Mouse (Mus musculus) urinary bladder, postnatal 25 days (tissue): ENCODE measurements around the gene Micall1.
A peak's percentile ranks its signal among the peaks of the same experiment; 100 is the strongest.

Source experiments
- DNase-seq: peaks from one replicate; pipeline ENCODE4 v3.0.0; 2022; ENCODE audit warnings: low spot score

Micall1 gene

GRCm38 (mm10) chr15:79130782-79131181 lies 22.1 kb downstream of the Micall1 start:
- no peak for DNase-seq

GRCm38 (mm10) chr15:79131442-79131841 lies 22.7 kb downstream of the Micall1 start:
- peak; percentile 59 for DNase-seq

DNA sequence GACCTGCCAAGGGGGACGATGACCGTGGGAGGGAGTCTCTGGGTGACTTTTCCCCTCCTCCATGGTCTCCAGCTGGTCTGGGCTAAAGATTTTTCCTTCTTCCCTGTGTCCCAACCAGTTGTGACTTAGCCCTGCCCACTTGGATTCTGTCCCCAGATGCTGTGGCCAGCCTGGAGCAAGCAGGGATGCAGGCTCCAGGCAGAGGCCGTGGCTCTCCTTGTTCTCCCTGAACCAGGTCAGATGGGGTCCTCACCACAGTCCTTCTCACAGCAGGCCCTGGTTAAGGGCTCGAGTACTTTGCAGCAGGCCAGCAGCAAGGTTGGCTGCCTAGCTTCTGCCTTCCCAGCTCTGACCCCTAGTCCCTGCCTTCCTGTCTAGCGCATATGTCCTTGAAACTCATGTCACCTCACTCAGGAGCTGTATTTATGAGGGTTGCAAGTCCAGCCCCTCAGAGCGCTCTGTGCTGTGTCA lies 24.5 kb downstream of the Micall1 start:
- no peak for DNase-seq

DNA sequence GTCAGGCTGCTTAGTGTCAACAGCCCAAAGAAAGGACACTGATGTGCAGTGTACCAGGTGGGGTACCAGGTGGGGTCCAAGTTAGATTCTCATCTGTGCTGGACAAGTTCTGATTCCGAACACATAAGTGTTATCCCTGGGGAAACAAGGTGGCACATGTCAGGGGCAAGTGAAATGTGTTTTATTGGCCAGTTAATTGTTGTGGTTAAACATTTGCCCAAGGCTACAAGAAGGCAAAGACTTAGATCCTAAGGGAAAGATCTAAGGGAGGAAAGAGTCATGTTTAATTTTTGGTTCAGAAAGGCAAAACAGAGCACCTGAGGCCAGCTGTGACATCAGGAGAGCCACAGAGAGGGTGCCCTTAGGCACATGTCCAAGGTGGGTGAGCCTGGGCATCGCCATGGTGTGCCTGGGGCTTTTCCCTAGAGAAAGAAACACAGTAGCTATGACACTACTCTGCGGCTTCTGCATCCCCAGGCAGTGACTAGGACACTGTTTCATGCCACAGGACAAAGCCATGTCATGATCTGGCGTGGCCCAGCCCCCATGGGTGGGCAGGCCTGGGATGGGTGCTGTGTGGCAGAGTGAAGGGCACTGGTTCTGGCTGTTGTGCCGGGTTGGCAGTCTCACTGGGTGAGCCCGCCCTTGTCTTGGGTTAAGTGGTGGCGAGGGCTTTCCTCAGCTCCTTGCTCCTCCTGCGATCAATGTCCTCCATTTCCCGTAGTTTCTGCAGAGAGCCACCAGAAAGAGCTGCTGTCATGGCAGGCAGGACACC lies 26.0 kb downstream of the Micall1 start:
- no peak for DNase-seq

DNA sequence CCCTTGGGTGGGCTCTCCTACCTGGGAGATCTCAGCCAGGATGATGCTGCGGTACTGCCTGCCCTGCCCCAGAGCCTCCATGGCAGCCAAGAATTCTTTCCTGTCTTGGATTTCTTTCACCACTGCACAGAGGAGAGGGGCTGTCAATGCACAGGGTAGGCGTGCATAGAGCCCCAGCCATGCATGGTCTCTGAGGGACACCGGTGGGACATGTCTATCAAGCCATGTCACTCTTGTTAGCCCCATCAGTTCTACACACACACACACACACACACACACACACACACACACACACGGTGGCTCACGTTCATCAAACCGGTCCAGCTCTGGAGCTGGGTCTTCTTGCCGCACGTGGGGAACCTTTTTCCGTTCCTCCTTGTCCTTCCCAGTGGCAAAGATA lies 26.6 kb downstream of the Micall1 start:
- DNase-seq = no peak

- no peak for DNase-seq
These were observed 27.3 kb downstream of the Micall1 start for GRCm38 (mm10) chr15:79135783-79136575.

- DNase-seq = no peak
These were observed 30.9 kb downstream of the Micall1 start for GRCm38 (mm10) chr15:79139640-79140039.

- peak; percentile 97 for DNase-seq
These were observed 32.3 kb downstream of the Micall1 start, which contains the start of the genes Polr2f and 1700088E04Rik for GRCm38 (mm10) chr15:79140866-79141565. Gene Polr2f, plus strand, starts transcription at chr15:79141009. Gene 1700088E04Rik, minus strand, starts transcription at chr15:79141253.

- no peak for DNase-seq
These were observed 32.8 kb downstream of the Micall1 start for GRCm38 (mm10) chr15:79141566-79141917.

- no peak for DNase-seq
These were observed 34.6 kb downstream of the Micall1 start for GRCm38 (mm10) chr15:79143316-79143715.

GRCm38 (mm10) chr15:79144021-79144420 lies 35.3 kb downstream of the Micall1 start:
- DNase-seq = no peak

- no peak for DNase-seq
These were observed 36.8 kb downstream of the Micall1 start for GRCm38 (mm10) chr15:79145522-79145921.

GRCm38 (mm10) chr15:79148533-79148932 lies 39.8 kb downstream of the Micall1 start:
- peak; percentile 86 for DNase-seq

- DNase-seq = no peak
These were observed 43.2 kb downstream of the Micall1 start for GRCm38 (mm10) chr15:79151881-79152280.

DNA sequence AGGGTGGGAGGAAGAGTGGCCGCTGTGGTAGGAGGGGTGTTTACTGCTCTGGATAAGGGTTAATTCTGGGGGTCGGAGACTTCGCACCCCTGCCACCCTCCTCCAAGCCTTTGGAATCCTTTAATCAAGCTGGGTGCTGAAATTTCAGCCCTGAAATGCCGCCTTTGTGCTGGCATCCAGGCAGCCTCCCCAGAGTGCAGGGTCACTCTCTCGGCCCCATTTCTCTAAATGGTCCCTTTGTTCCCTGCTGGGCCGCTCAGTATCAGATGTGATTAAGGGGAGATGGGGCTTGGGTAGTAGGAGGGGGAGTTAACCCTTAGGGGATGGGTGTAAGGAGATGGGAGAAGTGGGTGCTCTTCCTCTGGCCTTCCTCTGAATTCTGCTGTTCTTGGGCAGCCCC lies 44.0 kb downstream of the Micall1 start:
- DNase-seq = no peak

DNA sequence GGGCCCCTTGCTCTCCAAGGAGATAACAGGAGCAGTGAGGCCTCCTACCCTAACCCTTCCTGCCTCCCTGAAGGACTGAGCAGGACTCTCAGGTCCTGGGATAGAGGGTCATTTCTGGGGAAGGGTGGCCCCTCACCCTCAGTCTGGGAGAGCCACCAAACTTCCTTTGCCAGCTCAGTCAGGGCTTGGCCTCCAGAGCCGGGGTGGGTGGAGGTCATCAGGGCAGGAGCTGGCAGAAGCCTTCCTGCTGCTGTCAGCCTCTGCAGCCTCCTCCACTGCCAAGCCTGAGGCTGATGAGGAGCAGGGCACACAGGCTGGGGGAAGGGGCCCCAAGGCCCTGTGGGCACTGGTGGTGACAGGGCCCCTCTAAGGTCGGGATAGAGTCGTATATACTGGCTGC lies 46.9 kb downstream of the Micall1 start:
- no peak for DNase-seq

DNA sequence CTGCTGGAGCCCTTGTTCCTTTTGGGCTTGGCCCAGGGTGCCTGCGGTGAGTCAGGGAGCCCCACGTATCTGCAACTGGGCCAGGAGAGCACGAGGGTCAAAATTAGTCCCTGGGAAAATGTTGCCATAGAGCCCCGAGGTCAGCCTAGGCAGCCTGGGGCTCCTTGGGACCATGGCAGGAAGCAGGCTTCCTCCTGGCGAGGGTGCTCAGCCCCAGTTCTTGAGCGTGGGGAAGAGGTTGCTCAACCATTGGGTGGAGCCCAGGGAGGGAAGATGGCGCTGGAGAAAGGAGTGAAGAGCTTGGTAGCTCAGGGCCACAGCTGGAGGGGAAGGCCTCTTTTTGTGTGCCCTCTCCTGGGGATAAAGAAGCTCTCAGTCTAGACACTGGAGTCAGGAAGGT lies 53.6 kb downstream of the Micall1 start:
- DNase-seq = no peak

DNA sequence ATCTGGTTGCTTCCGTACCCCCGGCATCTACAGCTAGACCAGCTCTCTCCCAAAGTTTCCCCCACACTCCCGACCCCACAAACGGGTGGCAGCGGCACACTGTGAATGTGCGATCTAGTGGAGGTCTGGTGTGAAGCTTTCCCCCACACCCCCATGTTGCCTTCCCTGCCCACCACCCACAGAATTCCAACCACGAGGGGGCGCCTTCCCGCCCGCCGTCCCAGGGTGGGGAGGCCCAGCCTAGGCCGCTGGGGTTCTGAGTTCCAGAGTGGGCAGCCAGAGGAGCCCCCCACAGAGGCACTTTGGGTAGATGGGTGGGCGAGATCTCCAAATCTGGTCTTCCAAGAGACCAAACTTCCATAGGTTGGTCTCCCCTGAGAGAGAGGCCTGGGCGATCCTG lies 54.1 kb downstream of the Micall1 start:
- DNase-seq = no peak

GRCm38 (mm10) chr15:79164251-79164650 lies 55.6 kb downstream of the Micall1 start:
- DNase-seq = no peak

- no peak for DNase-seq
These were observed 56.4 kb downstream of the Micall1 start, which contains the start of gene Sox10 for GRCm38 (mm10) chr15:79165140-79165539. Gene Sox10, minus strand, starts transcription at chr15:79165240.

GRCm38 (mm10) chr15:79166712-79167111 lies 58.0 kb downstream of the Micall1 start:
- DNase-seq = no peak

DNA sequence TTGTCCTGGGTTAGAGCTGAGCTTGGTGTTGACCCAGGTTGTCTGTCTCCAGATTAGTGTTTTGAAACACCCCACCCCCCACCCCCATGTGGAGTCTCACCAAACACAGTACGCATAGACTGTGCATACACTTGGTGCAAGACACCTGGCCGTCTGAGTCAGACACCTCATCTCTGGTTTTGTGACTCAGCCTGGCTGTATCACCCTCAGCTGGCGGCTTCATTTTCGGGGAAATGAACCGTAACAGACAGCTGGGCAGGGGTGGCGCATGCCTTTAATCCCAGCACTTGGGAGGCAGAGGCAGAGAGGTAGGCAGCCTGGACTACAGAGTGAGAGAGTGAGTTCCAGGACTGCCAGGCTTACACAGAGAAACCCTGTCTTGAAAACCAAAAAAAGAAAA lies 68.2 kb downstream of the Micall1 start:
- DNase-seq = no peak
